Mouse (Mus musculus) embryonic fibroblast, embryonic 13.5 days (primary cell): ENCODE measurements around the gene Lrfn2. TPM values are rescaled to one million over a fixed set of nuclear protein-coding genes. Genes with fewer than 3 reads are reported as not detected.

Experiments
- H3K27ac ChIP-seq: 2 replicates; pipeline ENCODE4 v1.5.1; 2012; ENCODE audit warnings: low read length, control low read depth, inconsistent platforms; ENCODE audit not compliant: insufficient read depth
- H3K4me1 ChIP-seq: 2 replicates; pipeline ENCODE4 v1.6.1; 2011; ENCODE audit warnings: low read length; ENCODE audit not compliant: control insufficient read depth, insufficient read depth
- H3K4me3 ChIP-seq: 2 replicates; pipeline ENCODE4 v1.5.1; 2011; ENCODE audit warnings: mild to moderate bottlenecking, control low read depth, low read length; ENCODE audit not compliant: insufficient read depth
- CTCF ChIP-seq: IDR thresholded peaks from 2 replicates; pipeline ENCODE4 v1.5.1; 2011; ENCODE audit warnings: mild to moderate bottlenecking, control low read depth, low read length, moderate library complexity, borderline replicate concordance; ENCODE audit not compliant: insufficient read depth
- POLR2A ChIP-seq: IDR thresholded peaks from 2 replicates; pipeline ENCODE4 v1.6.1; 2011; ENCODE audit warnings: low read depth, mild to moderate bottlenecking, control low read depth, low read length, moderate library complexity
- polyA plus RNA-seq: library from polyadenylated mRNA; stranded (reverse); fragments of >200 nt; gene quantifications from 2 replicates; pipeline ENCODE4 v1.2.4, GENCODE M21; 2011; ENCODE audit warnings: low read depth; ENCODE audit not compliant: missing spikeins, insufficient read length

Gene Lrfn2
- polyA plus RNA-seq, 1 experiment = not detected

DNA sequence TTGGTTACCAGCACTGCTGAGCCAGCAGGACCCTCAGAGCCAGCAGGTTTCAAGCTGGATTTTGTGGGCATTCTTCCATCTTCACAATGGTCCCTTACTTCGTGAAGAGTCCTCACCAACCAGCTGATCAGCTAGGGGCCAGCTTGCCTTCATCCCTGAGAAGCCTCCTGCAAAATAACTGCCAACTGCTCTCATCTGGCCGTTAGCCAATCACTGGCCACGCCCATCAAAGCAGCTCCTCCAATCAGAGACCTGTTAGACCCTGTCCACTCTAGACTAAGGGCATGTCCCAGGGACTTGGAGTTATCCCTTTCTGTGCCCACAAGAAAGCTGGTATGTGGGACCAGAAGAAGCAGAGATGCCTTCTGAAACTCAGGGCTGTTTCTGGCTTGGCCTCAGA, 181.2 kb downstream of the Lrfn2 start:
- H3K27ac ChIP-seq = no peak overlapping the region
- TF ChIP-seq CTCF (no peak), POLR2A (no peak)
- H3K4me3 ChIP-seq = no peak overlapping the region
- no peaks in the 10 kb centered on the region for H3K4me1 ChIP-seq

DNA sequence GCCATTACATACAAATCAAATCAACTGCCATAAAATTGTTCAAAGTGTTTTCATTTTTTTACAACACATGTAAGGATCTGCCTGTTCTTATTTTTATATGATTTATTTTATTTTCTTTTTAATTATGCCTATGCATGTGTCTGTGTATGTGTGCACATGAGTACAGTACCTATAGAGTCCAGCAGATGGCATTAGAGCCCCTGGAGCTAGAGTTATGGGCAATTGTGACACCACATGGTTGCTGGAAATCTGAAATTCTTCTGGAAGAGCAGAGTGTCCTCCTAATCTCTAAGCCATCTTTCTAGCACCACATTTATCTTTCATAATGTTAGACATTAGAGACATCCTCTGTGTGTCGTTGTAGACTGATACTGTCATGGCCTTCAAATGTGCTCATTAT, 192.0 kb downstream of the Lrfn2 start:
- TF ChIP-seq CTCF = no peak
- no peaks in the 10 kb centered on the region for H3K4me1 ChIP-seq
- no peak overlapping the region for H3K4me3 ChIP-seq
- no peak overlapping the region for H3K27ac ChIP-seq

- TF ChIP-seq POLR2A (no peak), CTCF (no peak)
- Histone ChIP-seq H3K4me3 (no peak overlapping the region), H3K4me1 (no peaks in the 10 kb centered on the region), H3K27ac (no peak overlapping the region)
Measured at GRCm38 (mm10) chr17:49124642-49125041, 192.5 kb downstream of the Lrfn2 start.
